Mouse (Mus musculus) embryonic fibroblast, embryonic 13.5 days (primary cell): ENCODE measurements around the gene Chchd3. TPM values are rescaled to one million over a fixed set of nuclear protein-coding genes. Genes with fewer than 3 reads are reported as not detected.

ENCODE experiments used
- H3K27ac ChIP-seq: 2 replicates; pipeline ENCODE4 v1.5.1; 2012; ENCODE audit warnings: low read length, control low read depth, inconsistent platforms; ENCODE audit not compliant: insufficient read depth
- H3K4me1 ChIP-seq: 2 replicates; pipeline ENCODE4 v1.6.1; 2011; ENCODE audit warnings: low read length; ENCODE audit not compliant: control insufficient read depth, insufficient read depth
- H3K4me3 ChIP-seq: 2 replicates; pipeline ENCODE4 v1.5.1; 2011; ENCODE audit warnings: mild to moderate bottlenecking, control low read depth, low read length; ENCODE audit not compliant: insufficient read depth
- CTCF ChIP-seq: IDR thresholded peaks from 2 replicates; pipeline ENCODE4 v1.5.1; 2011; ENCODE audit warnings: mild to moderate bottlenecking, control low read depth, low read length, moderate library complexity, borderline replicate concordance; ENCODE audit not compliant: insufficient read depth
- POLR2A ChIP-seq: IDR thresholded peaks from 2 replicates; pipeline ENCODE4 v1.6.1; 2011; ENCODE audit warnings: low read depth, mild to moderate bottlenecking, control low read depth, low read length, moderate library complexity
- polyA plus RNA-seq: library from polyadenylated mRNA; stranded (reverse); fragments of >200 nt; gene quantifications from 2 replicates; pipeline ENCODE4 v1.2.4, GENCODE M21; 2011; ENCODE audit warnings: low read depth; ENCODE audit not compliant: missing spikeins, insufficient read length

The Chchd3 gene
- polyA plus RNA-seq, 1 experiment = 108 TPM

GRCm38 (mm10) chr6:32944956-32945355 is 115.1 kb downstream of the Chchd3 start:
- Histone ChIP-seq H3K4me1 (0 out of 2 replicates have a peak, but pooled peaks cover 2% of the 10 kb centered on the region), H3K27ac (no peak overlapping the region), H3K4me3 (no peak overlapping the region)
- TF ChIP-seq CTCF (no peak), POLR2A (no peak)

GRCm38 (mm10) chr6:32943651-32944050 is 116.4 kb downstream of the Chchd3 start:
- Histone ChIP-seq H3K4me3 (no peak overlapping the region), H3K27ac (no peak overlapping the region), H3K4me1 (0 out of 2 replicates have a peak, but pooled peaks cover 2% of the 10 kb centered on the region)
- TF ChIP-seq CTCF = no peak

DNA sequence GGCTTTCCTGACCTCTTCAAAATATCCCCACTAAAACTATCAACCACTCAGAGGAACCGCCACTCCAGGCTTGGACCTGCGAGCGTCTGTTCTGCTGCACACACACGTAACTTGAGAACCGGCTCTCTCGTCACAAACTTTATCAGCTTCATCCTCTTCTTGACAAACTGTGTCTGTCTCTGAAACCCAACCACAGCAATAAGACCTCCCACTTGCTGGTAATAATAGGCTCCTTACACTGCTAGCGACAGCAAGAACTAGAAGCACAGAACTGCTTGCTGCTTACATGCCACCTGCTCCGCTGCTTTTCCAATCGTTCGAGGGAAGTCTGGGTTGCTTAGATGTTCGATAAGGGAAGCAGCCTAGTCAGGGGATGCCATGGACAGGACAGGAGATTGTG is 119.8 kb downstream of the Chchd3 start:
- TF ChIP-seq CTCF = no peak
- no peak for TF ChIP-seq POLR2A
- Histone ChIP-seq H3K27ac (no peak overlapping the region), H3K4me3 (no peak overlapping the region), H3K4me1 (peaks cover 14% of the 10 kb centered on the region)

GRCm38 (mm10) chr6:32937643-32938042 is 122.4 kb downstream of the Chchd3 start:
- TF ChIP-seq CTCF = no peak
- TF ChIP-seq POLR2A = no peak
- Histone ChIP-seq H3K4me3 (no peak overlapping the region), H3K27ac (no peak overlapping the region), H3K4me1 (peaks cover 14% of the 10 kb centered on the region)

- no peak for TF ChIP-seq POLR2A
- TF ChIP-seq CTCF = no peak
- H3K4me3 ChIP-seq = no peak overlapping the region
- peak overlapping the region; percentile 97 for H3K27ac ChIP-seq
- H3K4me1 ChIP-seq = peaks cover 14% of the 10 kb centered on the region
These were observed 123.3 kb downstream of the Chchd3 start for GRCm38 (mm10) chr6:32936794-32937193.

DNA sequence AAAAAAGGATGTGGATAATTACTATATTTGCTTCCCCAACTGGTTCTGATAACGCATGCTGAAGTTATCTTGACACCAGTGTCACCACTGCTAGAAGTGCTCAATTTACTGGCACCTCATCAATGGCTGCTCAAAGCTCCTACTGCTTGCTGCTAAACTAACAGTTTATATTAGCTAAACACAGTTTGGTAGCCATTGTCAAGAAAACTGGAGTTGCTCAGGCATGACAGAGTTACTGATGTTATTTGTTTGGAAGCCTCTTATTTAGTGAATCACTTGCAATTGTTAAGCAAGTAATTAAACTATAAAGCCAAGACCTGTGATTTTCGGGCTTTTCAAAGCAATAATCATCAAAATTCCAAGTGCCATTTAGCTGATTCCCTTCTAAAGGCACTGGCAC is 123.7 kb downstream of the Chchd3 start:
- Histone ChIP-seq H3K4me3 (no peak overlapping the region), H3K4me1 (peaks cover 14% of the 10 kb centered on the region), H3K27ac (peak overlapping the region; percentile 97)
- TF ChIP-seq CTCF (no peak), POLR2A (no peak)

GRCm38 (mm10) chr6:32935576-32935975 is 124.5 kb downstream of the Chchd3 start:
- TF ChIP-seq POLR2A = no peak
- TF ChIP-seq CTCF = no peak
- Histone ChIP-seq H3K4me1 (peaks cover 14% of the 10 kb centered on the region), H3K27ac (peak overlapping the region; percentile 97), H3K4me3 (no peak overlapping the region)

DNA sequence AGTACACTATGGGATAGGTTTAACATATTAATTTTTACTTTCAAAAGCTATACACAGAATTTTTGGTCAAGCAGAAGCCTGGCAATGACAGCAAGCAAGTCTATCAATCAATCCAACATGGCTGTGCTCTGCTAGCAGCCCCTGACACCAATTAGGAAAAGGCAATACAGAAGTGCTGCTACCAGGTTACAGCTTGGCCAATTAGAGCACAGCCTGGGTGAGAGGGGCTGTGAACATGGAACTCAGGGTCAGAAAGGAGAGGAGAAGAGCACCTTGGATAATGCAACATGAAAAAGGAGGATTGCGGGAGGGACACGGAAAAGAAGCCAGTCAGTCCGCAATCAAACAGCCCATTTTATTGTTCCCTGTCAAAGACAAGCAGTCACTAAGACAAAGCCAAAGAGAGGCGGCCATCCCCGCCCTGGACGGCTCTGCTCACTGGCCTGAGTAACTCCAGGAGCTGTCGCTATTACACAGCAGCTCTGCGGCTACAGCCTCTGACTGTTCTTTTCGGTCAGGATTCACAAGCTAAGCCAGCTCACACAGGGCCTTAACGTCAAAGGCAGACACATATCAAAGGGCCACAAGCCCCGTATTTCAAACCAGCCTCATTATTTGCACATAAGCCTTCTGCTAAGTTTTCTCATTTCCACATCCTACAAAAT is 128.8 kb downstream of the Chchd3 start:
- Histone ChIP-seq H3K4me1 (peaks cover 12% of the 10 kb centered on the region), H3K4me3 (no peak overlapping the region), H3K27ac (no peak overlapping the region)
- TF ChIP-seq CTCF (no peak), POLR2A (no peak)

- H3K4me1 ChIP-seq = no peaks in the 10 kb centered on the region
- no peak overlapping the region for H3K4me3 ChIP-seq
- TF ChIP-seq CTCF = no peak
- no peak for TF ChIP-seq POLR2A
- no peak overlapping the region for H3K27ac ChIP-seq
These were observed 137.7 kb downstream of the Chchd3 start for GRCm38 (mm10) chr6:32922391-32922790.

- Histone ChIP-seq H3K4me3 (no peak overlapping the region), H3K4me1 (no peaks in the 10 kb centered on the region), H3K27ac (peak overlapping the region; percentile 37; the same call in 1 of the 2 replicates)
- TF ChIP-seq CTCF (no peak), POLR2A (no peak)
These were observed 140.0 kb downstream of the Chchd3 start for GRCm38 (mm10) chr6:32920091-32920490.
